Mouse (Mus musculus) MEL (cell line): ENCODE data around the gene Gm10563.

Source experiments
- CTCF ChIP-seq, 3 experiments: IDR thresholded peaks in 2 of 3; conservative IDR thresholded peaks in 1 of 3; 2 replicates each; pipeline ENCODE4 v1.5.1; 2011 to 2012; ENCODE audit warnings: low read length in 3 of 3, low read depth in 2 of 3, mild to moderate bottlenecking in 2 of 3, improper control_type of control experiment in 1 of 3, inconsistent platforms in 1 of 3, mixed read lengths in 1 of 3, moderate library complexity in 1 of 3; ENCODE audit not compliant: control insufficient read depth in 1 of 3, insufficient read depth in 1 of 3, poor library complexity in 1 of 3, severe bottlenecking in 1 of 3
- MAFK ChIP-seq: IDR thresholded peaks from 2 replicates; pipeline ENCODE4 v1.6.1; 2011; ENCODE audit warnings: low read depth, mild to moderate bottlenecking, low read length, improper control_type of control experiment, borderline replicate concordance
- MAZ ChIP-seq: IDR thresholded peaks from 2 replicates; pipeline ENCODE4 v1.6.1; 2012; ENCODE audit warnings: low read depth, mild to moderate bottlenecking, inconsistent platforms, low read length, improper control_type of control experiment
- NELFE ChIP-seq: IDR thresholded peaks from 2 replicates; pipeline ENCODE4 v1.6.1; 2011; ENCODE audit warnings: low read depth, low read length, improper control_type of control experiment
- POLR2A ChIP-seq, 2 experiments: IDR thresholded peaks; 2 replicates each; pipeline ENCODE4 v1.6.1; 2011 to 2012; ENCODE audit warnings: low read length in 2 of 2, mild to moderate bottlenecking in 2 of 2, control low read depth in 1 of 2, improper control_type of control experiment in 1 of 2, low read depth in 1 of 2, moderate library complexity in 1 of 2; ENCODE audit not compliant: control insufficient read depth in 1 of 2, insufficient read depth in 1 of 2, poor library complexity in 1 of 2
- POLR2AphosphoS5 ChIP-seq: IDR thresholded peaks from 2 replicates; pipeline ENCODE4 v1.6.1; 2012; ENCODE audit warnings: low read depth, borderline replicate concordance, mild to moderate bottlenecking, inconsistent platforms, low read length, moderate library complexity, mixed read lengths
- TBP ChIP-seq: IDR thresholded peaks from 2 replicates; pipeline ENCODE4 v1.8.0; 2011; ENCODE audit warnings: low read depth, low read length, improper control_type of control experiment
- ZMIZ1 ChIP-seq: IDR thresholded peaks from 2 replicates; pipeline ENCODE4 v1.6.1; 2012; ENCODE audit warnings: low read depth, mild to moderate bottlenecking, inconsistent platforms, low read length, improper control_type of control experiment, moderate library complexity

GRCm38 (mm10) chr4:155660641-155661040 is 15.4 kb upstream of the Gm10563 start:
- TF ChIP-seq NELFE (no peak), MAFK (no peak), MAZ (no peak), POLR2A (IDR thresholded peaks at IDR 0.05; ENCODE audit: control insufficient read depth in 1 of 2, insufficient read depth in 1 of 2, low read depth in 1 of 2, low read length in 2 of 2, poor library complexity in 1 of 2) (0 out of 4 replicates have a peak, but pooled peaks of 1 of the 2 experiments have one; percentile 17), CTCF (IDR thresholded peaks at IDR 0.05 in 2 of 3, conservative IDR thresholded peaks at IDR 0.05 in 1 of 3; ENCODE audit: control insufficient read depth in 1 of 3, insufficient read depth in 1 of 3, low read depth in 2 of 3, low read length in 3 of 3, poor library complexity in 1 of 3, severe bottlenecking in 1 of 3) (no peak), TBP (no peak), POLR2AphosphoS5 (no peak), ZMIZ1 (no peak)
